Mouse (Mus musculus) urinary bladder, postnatal 14 days (tissue): ENCODE measurements around the gene Ccdc154.

Experiments used
- DNase-seq: peaks from one replicate; pipeline ENCODE4 v3.0.0; 2021; ENCODE audit warnings: low spot score

The Ccdc154 gene

GRCm38 (mm10) chr17:25184129-25184691 is 21.9 kb downstream of the Ccdc154 start, which contains the start of gene BC003965:
Gene BC003965, plus strand, starts transcription at chr17:25184554.
- DNase-seq, result peak; percentile 99

GRCm38 (mm10) chr17:25184961-25185360 is 22.7 kb downstream of the Ccdc154 start:
- no peak for DNase-seq

GRCm38 (mm10) chr17:25187784-25188149 is 25.5 kb downstream of the Ccdc154 start:
- DNase-seq, result no peak

GRCm38 (mm10) chr17:25188150-25189031 is 26.1 kb downstream of the Ccdc154 start, which contains the start of gene Unkl:
Gene Unkl, plus strand, starts transcription at chr17:25188397.
- peak; percentile 75 for DNase-seq

GRCm38 (mm10) chr17:25189091-25189490 is 26.8 kb downstream of the Ccdc154 start:
- no peak for DNase-seq

GRCm38 (mm10) chr17:25202401-25202800 is 40.1 kb downstream of the Ccdc154 start:
- no peak for DNase-seq

GRCm38 (mm10) chr17:25210006-25210405 is 47.7 kb downstream of the Ccdc154 start:
- DNase-seq, result no peak

GRCm38 (mm10) chr17:25210680-25211466 is 48.6 kb downstream of the Ccdc154 start:
- no peak for DNase-seq

- no peak for DNase-seq
These were observed 49.4 kb downstream of the Ccdc154 start for GRCm38 (mm10) chr17:25211705-25212104.

- no peak for DNase-seq
These were observed 53.2 kb downstream of the Ccdc154 start for GRCm38 (mm10) chr17:25215431-25215830.

- no peak for DNase-seq
These were observed 56.7 kb downstream of the Ccdc154 start for GRCm38 (mm10) chr17:25218967-25219366.

- DNase-seq, result no peak
These were observed 57.4 kb downstream of the Ccdc154 start for GRCm38 (mm10) chr17:25219492-25220295.

- DNase-seq, result no peak
These were observed 58.5 kb downstream of the Ccdc154 start for GRCm38 (mm10) chr17:25220746-25221145.
